Mouse (Mus musculus): ENCODE results near the gene Zbtb34. TPM values are rescaled to one million over a fixed set of nuclear protein-coding genes. Genes with fewer than 3 reads are reported as not detected.
A peak's percentile ranks its signal among the peaks of the same experiment; 100 is the strongest.

The Zbtb34 gene
- polyA plus RNA-seq, 1 experiment from 2014 or later: 10.4 TPM

DNA sequence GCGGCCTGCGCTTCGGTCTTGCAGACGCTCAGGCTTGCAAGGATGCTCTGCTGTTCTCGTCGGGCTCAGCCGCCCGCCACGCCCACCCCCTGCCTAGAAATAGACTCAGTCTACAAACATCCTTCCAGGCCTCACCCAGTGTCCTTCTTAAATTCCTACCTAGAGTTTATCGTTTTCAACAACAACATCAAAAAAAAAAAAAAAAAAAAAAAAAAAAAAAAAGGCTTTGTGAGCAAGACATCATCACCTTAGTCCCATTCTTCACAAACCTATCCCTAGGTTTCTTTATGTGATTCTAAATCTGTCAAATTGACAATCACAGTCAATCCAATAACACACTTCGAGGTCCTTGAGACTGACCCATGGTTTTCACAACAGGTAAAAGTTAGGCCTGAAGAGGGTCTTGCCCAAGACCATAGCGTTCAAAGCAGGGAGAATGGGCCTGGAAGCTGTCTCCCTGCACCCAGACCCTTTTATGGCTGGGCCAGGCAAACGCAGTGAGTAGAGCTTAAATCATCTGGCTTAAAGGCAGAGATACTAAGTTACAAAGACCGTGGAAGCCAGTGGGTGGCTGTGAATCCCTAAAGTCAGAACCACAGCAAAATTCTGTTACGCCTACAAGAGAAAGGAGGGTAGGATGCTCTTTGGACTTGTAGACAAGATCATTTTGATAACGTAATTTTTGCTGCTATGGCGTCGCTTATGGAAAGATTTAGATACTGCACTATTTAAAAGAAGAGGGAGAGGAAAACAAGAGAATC lies 59.3 kb downstream of the Zbtb34 start:
- no peak for ATAC-seq (ENCODE audit: low FRiP score)
- WGBS: 42% methylated on average over 14 of the region's 18 CpGs

DNA sequence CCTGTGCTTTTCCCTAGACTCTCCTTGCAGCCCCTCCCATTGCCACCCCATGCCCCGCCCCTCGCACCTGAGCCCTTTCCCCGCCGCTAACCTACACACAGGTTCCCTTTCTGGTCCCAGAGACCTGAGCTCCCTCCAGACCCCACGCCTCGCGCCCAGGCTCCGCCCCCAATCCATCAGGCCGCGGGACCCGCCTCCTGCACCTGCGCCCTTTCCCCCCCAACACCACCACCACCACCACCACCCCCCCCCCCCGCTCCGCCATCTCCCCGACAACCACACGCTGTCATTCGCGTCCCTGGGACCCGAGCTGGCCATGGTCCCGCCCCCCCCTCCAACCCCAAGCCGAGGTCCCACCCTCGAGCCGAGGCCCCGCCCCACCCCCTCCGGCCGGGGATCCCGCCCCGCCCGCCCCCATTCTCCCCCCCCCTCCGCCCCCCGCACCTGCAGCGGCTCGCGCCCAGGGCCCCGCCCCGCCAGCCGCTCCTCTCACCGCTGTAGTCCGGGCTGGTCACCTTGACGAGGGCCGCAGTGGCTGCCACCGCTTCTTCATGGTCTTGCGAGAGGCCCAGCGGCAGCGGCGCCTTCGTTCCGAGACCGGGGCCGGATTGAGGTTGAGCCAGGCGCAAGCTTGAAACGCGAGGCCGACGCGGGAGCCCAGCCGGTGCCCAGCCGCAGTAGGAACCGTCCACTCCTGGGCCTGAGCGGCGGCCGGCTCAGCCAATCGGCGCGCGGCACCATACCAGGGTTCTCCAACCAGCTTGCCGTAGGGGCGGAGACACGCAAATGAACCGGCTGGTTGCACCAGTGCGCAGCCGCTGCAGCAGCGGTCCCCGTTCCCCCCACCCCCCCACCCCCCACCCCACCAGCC lies 60.1 kb downstream of the Zbtb34 start, which contains the start of gene Ralgps1:
Gene Ralgps1 (minus strand): TSS at position 710 of the 871 bp plus-strand sequence.
- no peaks in the 10 kb centered on the region for H3K9me3 ChIP-seq

More for the DNA sequence above, 59.3 kb downstream of the Zbtb34 start:
- H3K4me3 ChIP-seq (replicated peaks): peak overlapping the region; percentile 67
- peaks cover 13% of the 10 kb centered on the region for H3K4me1 ChIP-seq
- peak overlapping the region; percentile 99 for H3K27ac ChIP-seq
- peaks cover 1% of the 10 kb centered on the region; the same call in 1 of the 2 replicates for H3K9me3 ChIP-seq
- 0 out of 2 replicates have a peak, but pooled peaks cover 4% of the 10 kb centered on the region for H3K36me3 ChIP-seq (replicated peaks)
- H3K27me3 ChIP-seq: 0 out of 2 replicates have a peak, but pooled peaks cover 3% of the 10 kb centered on the region
- H3K9ac ChIP-seq: no peak overlapping the region
- H3K4me2 ChIP-seq: peak overlapping the region; percentile 87

DNA sequence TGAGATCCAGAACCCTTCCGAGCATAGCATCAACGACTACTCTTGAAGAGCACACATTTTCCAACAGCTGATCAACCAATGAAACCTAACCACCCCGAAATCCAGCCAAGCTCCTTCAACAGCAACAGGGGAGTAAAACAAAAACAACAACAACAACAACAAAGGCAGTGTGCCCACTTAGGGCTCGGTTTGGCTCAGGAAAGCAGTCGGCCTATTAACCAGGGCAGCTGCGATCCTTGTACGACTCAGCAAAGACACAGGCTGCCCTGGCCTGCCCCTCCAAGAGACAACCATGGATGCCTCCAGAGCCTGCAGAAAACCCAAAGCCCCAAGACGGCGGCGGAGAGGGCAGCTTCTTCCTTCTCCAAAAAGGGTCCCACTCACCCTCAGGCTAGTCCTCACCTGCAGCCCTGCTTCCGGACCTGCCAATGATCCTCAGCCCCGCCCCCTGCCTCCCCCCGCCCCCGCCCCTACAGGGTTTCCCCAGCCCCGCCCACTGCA lies 60.8 kb downstream of the Zbtb34 start:
- Histone ChIP-seq H3K4me2 (peak overlapping the region; percentile 87), H3K36me3 (replicated peaks) (0 out of 2 replicates have a peak, but pooled peaks cover 5% of the 10 kb centered on the region), H3K4me3 (replicated peaks) (peak overlapping the region; percentile 67), H3K27ac (peak overlapping the region; percentile 99), H3K9ac (peak overlapping the region; percentile 74), H3K9me3 (no peaks in the 10 kb centered on the region), H3K27me3 (0 out of 2 replicates have a peak, but pooled peaks cover 3% of the 10 kb centered on the region), H3K4me1 (peaks cover 28% of the 10 kb centered on the region)
- peak; percentile 30 for ATAC-seq (ENCODE audit: low FRiP score)
- 12% methylated on average over 15 of the region's 15 CpGs for WGBS

More for the DNA sequence above, 60.1 kb downstream of the Zbtb34 start, which contains the start of gene Ralgps1:
- H3K4me1 ChIP-seq: peaks cover 21% of the 10 kb centered on the region
- 0 out of 2 replicates have a peak, but pooled peaks cover 3% of the 10 kb centered on the region for H3K27me3 ChIP-seq
- H3K9ac ChIP-seq: peak within 1 kb of the TSS; percentile 74
- 0 out of 2 replicates have a peak, but pooled peaks cover 5% of the 10 kb centered on the region for H3K36me3 ChIP-seq (replicated peaks)
- peak within 1 kb of the TSS; percentile 87 for H3K4me2 ChIP-seq
- H3K4me3 ChIP-seq (replicated peaks): peak within 1 kb of the TSS; percentile 67
- peak; percentile 98 for ATAC-seq (ENCODE audit: low FRiP score)
- H3K27ac ChIP-seq: peak within 1 kb of the TSS; percentile 99
- under 1% methylated on average over 58 of the region's 74 CpGs for whole genome bisulfite sequencing

DNA sequence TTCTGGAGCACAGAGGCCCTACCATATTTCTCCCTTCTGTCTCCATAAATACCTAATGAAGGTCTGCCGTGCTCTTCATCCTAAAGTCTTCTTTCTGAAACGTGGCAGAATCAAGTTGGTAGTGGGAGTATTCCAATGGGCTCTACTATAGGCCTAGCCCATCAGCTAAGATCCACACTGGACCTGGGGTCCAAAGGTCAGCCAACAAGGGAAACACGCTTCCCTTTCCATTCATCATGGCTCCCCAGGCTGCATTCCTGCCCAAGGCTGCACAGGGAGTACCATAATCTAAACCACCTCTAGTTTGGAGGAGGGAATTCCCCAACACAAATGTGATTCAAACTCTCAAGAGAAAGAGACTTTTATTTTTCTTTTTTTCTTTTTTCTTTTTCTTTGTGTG lies 61.7 kb downstream of the Zbtb34 start:
- no peak for ATAC-seq (ENCODE audit: low FRiP score)
- Histone ChIP-seq H3K9ac (no peak overlapping the region), H3K27ac (no peak overlapping the region), H3K4me2 (no peak overlapping the region), H3K9me3 (no peaks in the 10 kb centered on the region), H3K36me3 (replicated peaks) (0 out of 2 replicates have a peak, but pooled peaks cover 5% of the 10 kb centered on the region), H3K27me3 (0 out of 2 replicates have a peak, but pooled peaks cover 3% of the 10 kb centered on the region), H3K4me3 (replicated peaks) (no peak overlapping the region), H3K4me1 (peaks cover 32% of the 10 kb centered on the region)
- 75% methylated on average over 3 of the region's 3 CpGs for WGBS

DNA sequence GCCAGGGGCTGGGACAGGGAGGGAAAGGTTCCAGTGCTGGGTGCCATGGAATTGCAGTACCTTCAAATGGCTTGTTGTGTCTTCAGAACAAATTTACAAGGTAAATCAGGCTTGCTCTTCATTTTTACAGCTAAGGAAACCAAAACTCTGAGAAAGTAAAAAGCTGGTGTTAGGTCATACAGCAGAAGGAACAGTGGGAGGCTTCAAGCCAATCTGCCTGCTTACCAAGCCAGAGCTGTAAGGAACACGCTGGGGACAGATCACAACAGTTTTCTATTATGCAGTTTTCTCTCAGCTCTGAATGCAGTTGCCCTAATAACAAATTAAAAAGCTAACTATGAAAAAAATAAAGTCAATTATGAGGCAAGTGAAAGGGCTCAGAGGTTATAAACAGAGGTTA lies 62.6 kb downstream of the Zbtb34 start:
- H3K27me3 ChIP-seq: 0 out of 2 replicates have a peak, but pooled peaks cover 3% of the 10 kb centered on the region

DNA sequence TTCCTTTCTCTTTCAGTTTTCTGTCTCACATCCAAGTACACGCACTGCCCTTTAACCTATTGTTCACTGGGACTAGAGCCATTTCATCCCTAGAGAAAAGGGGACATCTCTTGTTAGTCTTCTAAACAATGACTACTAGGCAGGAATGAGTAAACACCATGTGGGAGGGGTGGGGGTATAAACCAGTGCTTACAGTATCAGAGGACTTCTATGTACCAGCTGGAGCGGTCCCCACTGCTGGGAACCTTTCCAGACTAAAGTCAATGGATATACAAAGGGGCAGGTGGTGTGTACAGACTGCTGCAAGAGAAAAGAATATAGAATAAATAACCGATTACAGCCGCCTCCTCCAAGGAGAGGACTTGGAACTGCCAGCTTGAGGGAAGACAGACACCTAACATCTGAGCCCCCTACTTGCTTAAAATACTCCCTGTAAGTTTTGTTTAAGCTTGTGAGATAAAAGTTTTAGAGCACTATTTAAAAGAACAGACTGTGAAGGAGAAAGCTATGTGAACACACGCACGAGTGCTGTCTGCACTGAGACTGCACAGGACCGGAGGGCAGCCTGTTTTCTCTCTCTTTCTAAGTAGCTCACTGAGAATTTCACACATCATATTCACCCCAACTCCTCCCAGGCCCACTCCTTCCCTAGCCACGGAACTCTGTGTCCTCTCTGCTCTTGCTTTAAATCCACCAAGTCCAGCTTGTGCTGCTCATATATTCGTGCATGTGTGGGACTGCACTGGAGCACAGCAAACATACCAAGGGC lies 65.2 kb downstream of the Zbtb34 start:
- ATAC-seq (ENCODE audit: low FRiP score): no peak
- 0 out of 2 replicates have a peak, but pooled peaks cover 5% of the 10 kb centered on the region for H3K36me3 ChIP-seq (replicated peaks)
- peak overlapping the region; percentile 68 for H3K27ac ChIP-seq
- whole genome bisulfite sequencing: 73% methylated on average over 9 of the region's 9 CpGs
- 0 out of 2 replicates have a peak, but pooled peaks cover 3% of the 10 kb centered on the region for H3K27me3 ChIP-seq
- H3K4me2 ChIP-seq: no peak overlapping the region
- no peak overlapping the region for H3K4me3 ChIP-seq (replicated peaks)
- no peak overlapping the region for H3K9ac ChIP-seq
- peaks cover 32% of the 10 kb centered on the region for H3K4me1 ChIP-seq
- no peaks in the 10 kb centered on the region for H3K9me3 ChIP-seq

More for the DNA sequence above, 62.6 kb downstream of the Zbtb34 start:
- H3K36me3 ChIP-seq (replicated peaks): 0 out of 2 replicates have a peak, but pooled peaks cover 5% of the 10 kb centered on the region
- no peak overlapping the region for H3K4me3 ChIP-seq (replicated peaks)
- H3K9ac ChIP-seq: no peak overlapping the region
- no peak overlapping the region for H3K4me2 ChIP-seq
- 92% methylated on average over 1 of the region's 1 CpGs for WGBS
- H3K27ac ChIP-seq: no peak overlapping the region
- no peaks in the 10 kb centered on the region for H3K9me3 ChIP-seq
- peaks cover 32% of the 10 kb centered on the region for H3K4me1 ChIP-seq
- no peak for ATAC-seq (ENCODE audit: low FRiP score)

DNA sequence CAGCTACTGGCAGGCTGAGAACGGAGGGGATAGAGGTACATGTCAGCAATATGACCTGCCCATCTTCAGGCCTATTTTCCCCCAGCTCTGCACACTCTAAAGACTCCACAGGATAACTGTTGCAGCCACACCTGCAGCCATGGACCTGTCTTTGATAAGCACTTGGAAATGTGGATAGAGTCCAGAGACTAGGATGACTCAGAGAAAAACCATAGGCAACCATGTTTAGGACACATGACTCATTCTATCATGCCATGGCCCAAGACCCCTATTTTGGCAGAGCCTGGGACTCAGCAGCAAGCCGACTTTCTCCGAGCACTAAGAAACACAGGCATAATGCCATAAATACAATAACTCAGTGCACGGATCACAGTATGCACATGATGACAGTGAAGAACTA lies 66.5 kb downstream of the Zbtb34 start:
- ATAC-seq (ENCODE audit: low FRiP score): no peak
- Histone ChIP-seq H3K4me3 (replicated peaks) (no peak overlapping the region), H3K27ac (no peak overlapping the region), H3K4me1 (peaks cover 24% of the 10 kb centered on the region), H3K9ac (no peak overlapping the region), H3K4me2 (no peak overlapping the region), H3K9me3 (no peaks in the 10 kb centered on the region), H3K27me3 (0 out of 2 replicates have a peak, but pooled peaks cover 3% of the 10 kb centered on the region), H3K36me3 (replicated peaks) (0 out of 2 replicates have a peak, but pooled peaks cover 5% of the 10 kb centered on the region)
- WGBS: 92% methylated on average over 4 of the region's 4 CpGs

DNA sequence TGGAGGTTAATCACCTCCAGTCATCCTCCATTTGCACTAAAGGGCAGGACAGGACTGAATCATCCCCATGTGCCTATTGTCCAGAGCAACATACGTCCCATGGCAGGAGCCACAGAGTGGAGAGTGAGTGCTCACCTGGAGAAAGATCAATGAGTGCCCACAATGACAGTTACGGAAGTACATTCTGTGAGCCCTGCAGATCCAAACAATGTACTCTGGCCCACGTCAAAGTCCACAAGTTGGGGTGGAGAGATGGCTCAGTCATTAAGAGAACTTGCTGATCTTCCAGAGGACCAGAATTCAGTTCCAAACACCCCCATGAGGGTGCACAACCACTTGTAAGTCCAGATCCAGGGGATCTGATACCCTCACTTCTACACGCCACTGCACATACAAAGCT lies 67.2 kb downstream of the Zbtb34 start:
- no peak overlapping the region for H3K4me3 ChIP-seq (replicated peaks)
- 90% methylated on average over 4 of the region's 4 CpGs for WGBS

DNA sequence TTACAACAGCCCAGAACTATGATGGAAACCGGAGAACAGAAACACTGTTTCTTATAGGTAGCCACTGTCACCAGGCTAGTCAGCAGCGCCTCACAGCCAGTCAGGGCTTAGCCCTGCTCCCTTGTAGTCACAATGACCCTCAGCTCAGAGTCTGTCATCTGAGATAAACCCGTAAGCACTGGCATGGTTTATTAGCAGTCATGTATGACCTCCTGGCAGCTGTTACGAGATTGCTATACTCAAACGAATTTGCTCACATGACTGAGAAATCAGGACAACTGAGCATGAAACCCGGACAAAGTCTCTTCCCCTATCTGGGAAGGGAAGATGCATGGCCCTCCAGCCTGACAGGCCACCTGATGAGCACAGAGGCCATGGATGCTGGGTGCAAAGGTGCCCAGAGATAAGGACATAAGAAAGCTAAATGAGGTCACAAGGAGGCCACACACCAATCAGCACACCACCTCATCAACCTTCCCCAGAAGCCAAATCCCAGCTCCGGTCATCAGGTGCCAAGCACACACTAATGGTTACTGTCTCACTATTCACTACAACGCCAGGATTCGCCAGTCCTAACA lies 69.9 kb downstream of the Zbtb34 start:
- Histone ChIP-seq H3K27ac (no peak overlapping the region), H3K27me3 (no peaks in the 10 kb centered on the region)
- no peak for ATAC-seq (ENCODE audit: low FRiP score)

More for the DNA sequence above, 67.2 kb downstream of the Zbtb34 start:
- no peaks in the 10 kb centered on the region for H3K27me3 ChIP-seq
- H3K4me2 ChIP-seq: no peak overlapping the region
- peaks cover 24% of the 10 kb centered on the region for H3K4me1 ChIP-seq
- no peak overlapping the region for H3K9ac ChIP-seq
- H3K36me3 ChIP-seq (replicated peaks): 0 out of 2 replicates have a peak, but pooled peaks cover 5% of the 10 kb centered on the region
- H3K9me3 ChIP-seq: no peaks in the 10 kb centered on the region
- no peak for ATAC-seq (ENCODE audit: low FRiP score)
- H3K27ac ChIP-seq: no peak overlapping the region

DNA sequence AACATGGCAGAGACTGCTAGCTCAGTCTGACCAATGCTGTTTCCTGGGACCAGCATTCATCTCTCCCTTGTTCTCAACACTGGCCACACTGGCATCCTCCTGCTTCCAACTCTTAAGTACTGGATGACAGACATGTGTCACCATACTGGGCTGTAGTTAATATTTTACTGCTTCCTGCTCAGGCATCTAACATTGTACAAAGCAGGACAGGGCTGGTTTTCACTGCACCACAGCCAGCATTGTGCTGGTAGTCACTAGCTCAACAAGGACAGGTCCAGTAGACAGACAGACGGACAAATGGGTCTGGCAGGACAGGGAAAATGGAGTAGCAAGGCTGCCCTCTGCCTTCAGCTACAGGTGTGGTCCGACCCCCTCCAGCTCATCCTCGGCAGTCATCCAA lies 70.6 kb downstream of the Zbtb34 start:
- whole genome bisulfite sequencing: 82% methylated on average over 3 of the region's 3 CpGs
- H3K27me3 ChIP-seq: no peaks in the 10 kb centered on the region
- no peak overlapping the region for H3K27ac ChIP-seq

More for the DNA sequence above, 69.9 kb downstream of the Zbtb34 start:
- WGBS: 82% methylated on average over 9 of the region's 9 CpGs
- Histone ChIP-seq H3K9me3 (no peaks in the 10 kb centered on the region), H3K4me2 (no peak overlapping the region), H3K9ac (no peak overlapping the region), H3K4me1 (peaks cover 17% of the 10 kb centered on the region), H3K4me3 (replicated peaks) (no peak overlapping the region), H3K36me3 (replicated peaks) (0 out of 2 replicates have a peak, but pooled peaks cover 2% of the 10 kb centered on the region)

DNA sequence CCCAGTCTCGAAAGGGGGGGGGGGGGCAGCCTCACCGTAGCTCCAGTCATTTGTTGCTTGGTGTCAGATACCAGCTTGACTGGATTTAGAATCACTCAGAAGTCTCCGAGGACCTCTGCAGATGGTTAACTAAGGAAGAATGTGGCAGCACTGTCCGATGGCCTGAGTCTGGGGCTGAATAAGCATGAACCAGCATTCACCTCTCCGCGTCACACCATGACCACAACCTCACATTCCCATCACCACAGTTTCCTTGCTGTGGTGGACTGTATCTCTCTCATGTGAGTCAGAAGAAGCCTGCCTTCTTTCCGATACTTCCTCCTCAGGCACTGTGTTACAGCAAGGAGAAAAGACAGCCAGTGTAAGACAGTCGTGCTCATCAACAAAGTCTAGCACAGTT lies 71.9 kb downstream of the Zbtb34 start:
- no peaks in the 10 kb centered on the region for H3K27me3 ChIP-seq
- no peak overlapping the region for H3K4me2 ChIP-seq
- no peak overlapping the region for H3K9ac ChIP-seq
- ATAC-seq (ENCODE audit: low FRiP score): no peak
- H3K9me3 ChIP-seq: no peaks in the 10 kb centered on the region
- 92% methylated on average over 8 of the region's 8 CpGs for WGBS
- 0 out of 2 replicates have a peak, but pooled peaks cover 2% of the 10 kb centered on the region for H3K36me3 ChIP-seq (replicated peaks)
- H3K4me3 ChIP-seq (replicated peaks): no peak overlapping the region
- H3K4me1 ChIP-seq: peaks cover 10% of the 10 kb centered on the region
- H3K27ac ChIP-seq: no peak overlapping the region

More for the DNA sequence above, 70.6 kb downstream of the Zbtb34 start:
- no peak overlapping the region for H3K4me2 ChIP-seq
- H3K4me1 ChIP-seq: peaks cover 14% of the 10 kb centered on the region
- 0 out of 2 replicates have a peak, but pooled peaks cover 2% of the 10 kb centered on the region for H3K36me3 ChIP-seq (replicated peaks)
- H3K9me3 ChIP-seq: no peaks in the 10 kb centered on the region
- H3K4me3 ChIP-seq (replicated peaks): no peak overlapping the region
- ATAC-seq (ENCODE audit: low FRiP score): no peak
- no peak overlapping the region for H3K9ac ChIP-seq

Measured in forebrain, embryonic 12.5 days (tissue).